Mouse (Mus musculus): Measurements from ENCODE around the gene Sec1. TPM values are rescaled to one million over a fixed set of nuclear protein-coding genes. Genes with fewer than 3 reads are reported as not detected.
A peak's percentile ranks its signal among the peaks of the same experiment; 100 is the strongest.

Sec1 gene
- polyA plus RNA-seq, 1 experiment from 2014 or later = 0.27 TPM

DNA sequence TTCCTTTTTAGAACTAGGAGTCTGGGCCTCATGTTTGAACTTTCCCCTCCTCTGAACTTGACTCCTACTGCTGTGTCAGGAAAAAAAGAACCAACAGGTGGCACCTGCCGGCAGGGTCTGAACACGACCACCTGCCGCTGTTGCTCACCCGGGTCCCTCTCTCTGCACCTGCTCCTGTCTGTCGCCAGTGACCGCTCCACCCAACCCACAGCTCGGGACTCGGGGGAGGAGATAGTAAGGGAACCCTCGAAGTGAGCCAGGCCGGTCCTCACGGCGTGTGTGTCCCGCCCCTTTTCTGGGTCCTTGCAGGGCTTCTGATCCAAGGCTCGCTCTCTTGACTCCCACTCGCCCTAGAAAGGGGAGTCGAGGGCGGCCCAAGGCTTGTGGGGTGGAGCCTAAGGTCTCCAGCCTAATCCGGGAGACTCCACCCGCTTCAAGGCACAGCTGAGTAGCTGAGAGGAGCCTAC, 54.6 kb downstream of the Sec1 start, which contains the start of gene Mamstr:
Gene Mamstr, plus strand, starts transcription at position 417 of the 467 bp plus-strand sequence.
- no peaks in the 10 kb centered on the region for H3K36me3 ChIP-seq (replicated peaks; ENCODE audit: control insufficient read depth, insufficient read depth, low read depth, low read length)
- H3K4me2 ChIP-seq (ENCODE audit: low read depth, low read length) = no peak within 1 kb of the TSS
- H3K9ac ChIP-seq (replicated peaks; ENCODE audit: low read length) = no peak within 1 kb of the TSS
- no peaks in the 10 kb centered on the region; the same call in 1 of the 2 replicates for H3K4me1 ChIP-seq (ENCODE audit: control insufficient read depth, insufficient read depth, low read length)
- no peak within 1 kb of the TSS; the same call in 1 of the 2 replicates for H3K27ac ChIP-seq (replicated peaks; ENCODE audit: low read depth, low read length)
- H3K4me3 ChIP-seq (ENCODE audit: low read depth, low read length) = no peak within 1 kb of the TSS
- no peak for DNase-seq (ENCODE audit: low spot score)
- ATAC-seq (replicated peaks; ENCODE audit: insufficient number of reproducible peaks, low FRiP score, low TSS enrichment, low read depth) = no peak
- 20% methylated on average over 19 of the region's 19 CpGs for WGBS
- no peaks in the 10 kb centered on the region for H3K27me3 ChIP-seq (ENCODE audit: control insufficient read depth, insufficient read depth, low read length)
- no peaks in the 10 kb centered on the region for H3K9me3 ChIP-seq (replicated peaks; ENCODE audit: control insufficient read depth, low read length)

DNA sequence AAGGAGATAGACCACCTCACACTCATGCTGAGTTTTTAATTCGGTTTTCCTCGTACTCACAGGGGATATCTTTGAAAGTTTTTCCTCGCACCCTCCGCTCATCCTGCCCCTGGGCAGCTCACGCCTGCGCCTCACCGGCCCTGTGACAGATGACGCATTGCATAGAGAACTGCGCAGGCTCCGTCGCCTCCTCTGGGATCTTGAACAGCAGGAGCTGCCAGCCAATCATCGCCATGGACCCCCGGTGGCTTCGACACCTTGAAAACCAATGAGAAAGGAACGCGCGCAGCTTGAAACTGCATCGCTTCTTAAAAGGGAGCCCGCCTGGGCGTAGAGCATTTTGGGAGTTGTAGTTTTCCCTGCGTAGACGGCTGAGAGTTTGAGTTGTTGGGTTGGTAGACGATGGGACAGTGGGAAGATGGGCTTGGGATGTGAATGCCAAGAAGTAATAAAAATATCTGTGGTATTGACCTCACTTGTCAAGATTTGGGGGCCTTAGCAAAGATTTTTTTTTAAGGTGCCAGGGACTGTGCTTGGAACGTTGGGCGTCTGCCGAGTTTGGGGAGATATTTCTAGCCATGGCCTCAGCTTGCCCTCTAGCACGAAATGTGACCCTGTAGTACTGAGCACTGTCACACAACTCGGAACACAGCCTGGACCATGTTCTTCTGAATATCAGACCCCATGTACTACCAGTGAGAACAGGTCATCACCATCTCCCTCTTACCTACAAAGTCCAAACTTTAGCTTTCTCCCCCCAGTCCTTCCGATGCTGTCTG, 55.4 kb downstream of the Sec1 start:
- Histone ChIP-seq H3K9ac (replicated peaks; ENCODE audit: low read length) (no peak overlapping the region), H3K9me3 (replicated peaks; ENCODE audit: control insufficient read depth, low read length) (no peaks in the 10 kb centered on the region), H3K27me3 (ENCODE audit: control insufficient read depth, insufficient read depth, low read length) (no peaks in the 10 kb centered on the region), H3K4me1 (ENCODE audit: control insufficient read depth, insufficient read depth, low read length) (no peaks in the 10 kb centered on the region), H3K27ac (replicated peaks; ENCODE audit: low read depth, low read length) (no peak overlapping the region), H3K4me2 (ENCODE audit: low read depth, low read length) (peak overlapping the region; percentile 2; the same call in 1 of the 2 replicates), H3K36me3 (replicated peaks; ENCODE audit: control insufficient read depth, insufficient read depth, low read depth, low read length) (no peaks in the 10 kb centered on the region), H3K4me3 (ENCODE audit: low read depth, low read length) (0 out of 2 replicates have a peak overlapping the region, but pooled peaks have one; percentile 1)
- ATAC-seq (replicated peaks; ENCODE audit: insufficient number of reproducible peaks, low FRiP score, low TSS enrichment, low read depth) (peak; percentile 84), DNase-seq (ENCODE audit: low spot score) (peak; percentile 99)
- WGBS = 17% methylated on average over 29 of the region's 29 CpGs

- no peak overlapping the region for H3K4me3 ChIP-seq (ENCODE audit: low read depth, low read length)
- DNase-seq (ENCODE audit: low spot score) = no peak
- H3K9ac ChIP-seq (replicated peaks; ENCODE audit: low read length) = no peak overlapping the region
- no peak for ATAC-seq (replicated peaks; ENCODE audit: insufficient number of reproducible peaks, low FRiP score, low TSS enrichment, low read depth)
- no peak overlapping the region for H3K27ac ChIP-seq (replicated peaks; ENCODE audit: low read depth, low read length)
- no peak overlapping the region for H3K4me2 ChIP-seq (ENCODE audit: low read depth, low read length)
- 90% methylated on average over 6 of the region's 6 CpGs for WGBS
- no peaks in the 10 kb centered on the region for H3K4me1 ChIP-seq (ENCODE audit: control insufficient read depth, insufficient read depth, low read length)
- H3K36me3 ChIP-seq (replicated peaks; ENCODE audit: control insufficient read depth, insufficient read depth, low read depth, low read length) = no peaks in the 10 kb centered on the region
- no peaks in the 10 kb centered on the region for H3K9me3 ChIP-seq (replicated peaks; ENCODE audit: control insufficient read depth, low read length)
- H3K27me3 ChIP-seq (ENCODE audit: control insufficient read depth, insufficient read depth, low read length) = no peaks in the 10 kb centered on the region
Measured at GRCm38 (mm10) chr7:45637710-45638109, 56.5 kb downstream of the Sec1 start.

GRCm38 (mm10) chr7:45635711-45636688, 58.2 kb downstream of the Sec1 start:
- Histone ChIP-seq H3K4me1 (ENCODE audit: control insufficient read depth, insufficient read depth, low read length) (no peaks in the 10 kb centered on the region; the same call in 1 of the 2 replicates), H3K4me2 (ENCODE audit: low read depth, low read length) (no peak overlapping the region), H3K4me3 (ENCODE audit: low read depth, low read length) (no peak overlapping the region), H3K9me3 (replicated peaks; ENCODE audit: control insufficient read depth, low read length) (no peaks in the 10 kb centered on the region), H3K27me3 (ENCODE audit: control insufficient read depth, insufficient read depth, low read length) (peaks cover 5% of the 10 kb centered on the region; the same call in 1 of the 2 replicates), H3K9ac (replicated peaks; ENCODE audit: low read length) (no peak overlapping the region), H3K27ac (replicated peaks; ENCODE audit: low read depth, low read length) (no peak overlapping the region), H3K36me3 (replicated peaks; ENCODE audit: control insufficient read depth, insufficient read depth, low read depth, low read length) (no peaks in the 10 kb centered on the region)
- DNase-seq (ENCODE audit: low spot score) (no peak), ATAC-seq (replicated peaks; ENCODE audit: insufficient number of reproducible peaks, low FRiP score, low TSS enrichment, low read depth) (no peak)
- WGBS = 83% methylated on average over 15 of the region's 15 CpGs

- no peak for ATAC-seq (replicated peaks; ENCODE audit: insufficient number of reproducible peaks, low FRiP score, low TSS enrichment, low read depth)
- Histone ChIP-seq H3K9me3 (replicated peaks; ENCODE audit: control insufficient read depth, low read length) (no peaks in the 10 kb centered on the region), H3K4me2 (ENCODE audit: low read depth, low read length) (no peak overlapping the region), H3K4me1 (ENCODE audit: control insufficient read depth, insufficient read depth, low read length) (no peaks in the 10 kb centered on the region; the same call in 1 of the 2 replicates), H3K9ac (replicated peaks; ENCODE audit: low read length) (no peak overlapping the region), H3K27ac (replicated peaks; ENCODE audit: low read depth, low read length) (no peak overlapping the region), H3K27me3 (ENCODE audit: control insufficient read depth, insufficient read depth, low read length) (peaks cover 5% of the 10 kb centered on the region; the same call in 1 of the 2 replicates), H3K36me3 (replicated peaks; ENCODE audit: control insufficient read depth, insufficient read depth, low read depth, low read length) (no peaks in the 10 kb centered on the region), H3K4me3 (ENCODE audit: low read depth, low read length) (no peak overlapping the region)
- 90% methylated on average over 11 of the region's 11 CpGs for WGBS
- DNase-seq (ENCODE audit: low spot score) = no peak
Measured at GRCm38 (mm10) chr7:45634946-45635681, 59.1 kb downstream of the Sec1 start.

DNA sequence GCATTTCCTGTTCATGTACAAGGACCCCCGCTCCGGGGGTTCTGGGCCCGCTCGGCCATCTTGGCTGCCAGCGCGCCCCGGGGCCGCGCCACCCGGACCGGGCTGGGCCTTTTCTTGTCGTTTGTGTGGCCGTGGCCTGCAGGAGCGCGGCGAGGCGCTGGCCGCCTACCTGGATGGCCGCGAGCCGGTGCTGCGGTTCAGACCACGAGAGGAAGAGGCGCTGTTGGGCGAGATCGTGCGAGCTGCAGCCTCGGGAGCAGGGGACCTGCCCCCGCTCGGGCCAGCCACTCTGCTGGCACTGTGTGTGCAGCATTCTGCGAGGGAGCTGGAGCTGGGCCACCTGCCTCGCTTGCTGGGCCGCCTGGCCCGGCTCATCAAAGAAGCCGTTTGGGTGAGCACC, 61.7 kb downstream of the Sec1 start:
- peak overlapping the region; percentile 54 for H3K9ac ChIP-seq (replicated peaks; ENCODE audit: low read length)
- peak; percentile 58 for DNase-seq (ENCODE audit: low spot score)
- 13% methylated on average over 35 of the region's 35 CpGs for WGBS
- no peaks in the 10 kb centered on the region; the same call in 1 of the 2 replicates for H3K4me1 ChIP-seq (ENCODE audit: control insufficient read depth, insufficient read depth, low read length)
- no peak for ATAC-seq (replicated peaks; ENCODE audit: insufficient number of reproducible peaks, low FRiP score, low TSS enrichment, low read depth)
- H3K27ac ChIP-seq (replicated peaks; ENCODE audit: low read depth, low read length) = no peak overlapping the region
- H3K27me3 ChIP-seq (ENCODE audit: control insufficient read depth, insufficient read depth, low read length) = peaks cover 17% of the 10 kb centered on the region
- peak overlapping the region; percentile 46 for H3K4me2 ChIP-seq (ENCODE audit: low read depth, low read length)
- H3K36me3 ChIP-seq (replicated peaks; ENCODE audit: control insufficient read depth, insufficient read depth, low read depth, low read length) = no peaks in the 10 kb centered on the region
- peak overlapping the region; percentile 12; the same call in 1 of the 2 replicates for H3K4me3 ChIP-seq (ENCODE audit: low read depth, low read length)
- no peaks in the 10 kb centered on the region for H3K9me3 ChIP-seq (replicated peaks; ENCODE audit: control insufficient read depth, low read length)

DNA sequence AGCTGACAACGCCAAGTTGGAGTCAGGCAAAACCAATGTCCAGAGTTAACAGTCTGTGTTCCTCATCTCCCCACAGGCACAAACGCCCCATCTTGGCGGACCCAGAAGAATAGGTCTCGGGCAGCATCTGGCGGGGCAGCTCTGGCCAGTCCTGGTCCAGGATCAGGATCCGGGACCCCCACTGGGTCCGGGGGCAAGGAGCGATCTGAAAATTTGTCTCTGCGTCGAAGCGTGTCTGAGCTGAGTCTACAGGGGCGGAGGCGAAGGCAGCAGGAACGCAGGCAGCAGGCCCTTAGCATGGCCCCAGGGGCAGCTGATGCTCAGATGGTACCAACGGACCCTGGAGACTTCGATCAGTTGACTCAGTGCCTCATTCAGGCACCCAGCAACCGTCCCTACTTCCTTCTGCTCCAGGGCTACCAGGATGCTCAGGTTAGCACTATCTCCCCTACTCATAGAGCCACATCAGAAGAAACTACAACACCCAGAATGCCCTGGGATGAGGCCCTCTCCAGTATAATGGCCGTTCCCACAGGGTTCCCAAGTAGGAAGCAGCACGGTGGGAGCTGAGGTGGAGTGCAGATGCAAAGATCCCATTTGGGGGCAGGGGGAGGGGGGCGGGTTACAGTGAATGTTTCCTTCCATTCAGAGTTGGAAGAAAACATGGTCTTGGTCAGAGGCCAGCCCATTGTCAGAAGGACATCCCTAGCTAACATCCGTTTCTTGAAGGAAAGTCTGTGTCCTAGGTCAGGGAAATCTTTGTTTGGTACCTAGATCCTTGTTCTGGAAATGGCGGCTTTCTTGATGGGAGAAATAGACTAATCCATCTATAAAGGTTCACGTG, 63.9 kb downstream of the Sec1 start:
- Histone ChIP-seq H3K9ac (replicated peaks; ENCODE audit: low read length) (no peak overlapping the region), H3K36me3 (replicated peaks; ENCODE audit: control insufficient read depth, insufficient read depth, low read depth, low read length) (no peaks in the 10 kb centered on the region), H3K27me3 (ENCODE audit: control insufficient read depth, insufficient read depth, low read length) (peaks cover 19% of the 10 kb centered on the region), H3K4me3 (ENCODE audit: low read depth, low read length) (no peak overlapping the region), H3K27ac (replicated peaks; ENCODE audit: low read depth, low read length) (no peak overlapping the region), H3K4me2 (ENCODE audit: low read depth, low read length) (no peak overlapping the region), H3K4me1 (ENCODE audit: control insufficient read depth, insufficient read depth, low read length) (no peaks in the 10 kb centered on the region; the same call in 1 of the 2 replicates), H3K9me3 (replicated peaks; ENCODE audit: control insufficient read depth, low read length) (no peaks in the 10 kb centered on the region)
- WGBS = 74% methylated on average over 23 of the region's 23 CpGs
- ATAC-seq (replicated peaks; ENCODE audit: insufficient number of reproducible peaks, low FRiP score, low TSS enrichment, low read depth) (no peak), DNase-seq (ENCODE audit: low spot score) (no peak)

Data from embryonic facial prominence, embryonic 11.5 days (tissue).